Mouse (Mus musculus): ENCODE data around the gene Sccpdh. TPM values are rescaled to one million over a fixed set of nuclear protein-coding genes. Genes with fewer than 3 reads are reported as not detected.

Gene Sccpdh
- polyA plus RNA-seq, 1 experiment from 2014 or later, result 26.7 TPM

GRCm38 (mm10) chr1:179651224-179651623 is 16.8 kb upstream of the Sccpdh start:
- 88% methylated on average over 5 of the region's 5 CpGs for WGBS
- ATAC-seq (replicated peaks; ENCODE audit: low FRiP score), result no peak
- Histone ChIP-seq H3K9me3 (ENCODE audit: control insufficient read depth, low read length) (no peaks in the 10 kb centered on the region), H3K4me2 (no peak overlapping the region), H3K4me1 (replicated peaks; ENCODE audit: control insufficient read depth, insufficient read depth, low read length) (peaks cover 6% of the 10 kb centered on the region), H3K27ac (ENCODE audit: low read depth, low read length) (no peak overlapping the region), H3K9ac (ENCODE audit: low read depth, low read length) (no peak overlapping the region), H3K27me3 (replicated peaks; ENCODE audit: control insufficient read depth, insufficient read depth, low read length) (no peaks in the 10 kb centered on the region), H3K4me3 (ENCODE audit: low read depth, low read length) (no peak overlapping the region), H3K36me3 (ENCODE audit: control insufficient read depth, insufficient read depth, low read length) (no peaks in the 10 kb centered on the region)
- no peak for DNase-seq (ENCODE audit: low spot score)

GRCm38 (mm10) chr1:179663065-179663464 is 4.9 kb upstream of the Sccpdh start:
- no peak overlapping the region for H3K27ac ChIP-seq (ENCODE audit: low read depth, low read length)
- no peak overlapping the region for H3K9ac ChIP-seq (ENCODE audit: low read depth, low read length)
- WGBS, result 81% methylated on average over 5 of the region's 5 CpGs
- no peak overlapping the region for H3K4me2 ChIP-seq
- H3K36me3 ChIP-seq (ENCODE audit: control insufficient read depth, insufficient read depth, low read length), result no peaks in the 10 kb centered on the region
- H3K4me3 ChIP-seq (ENCODE audit: low read depth, low read length), result no peak overlapping the region
- no peak for ATAC-seq (replicated peaks; ENCODE audit: low FRiP score)
- H3K9me3 ChIP-seq (ENCODE audit: control insufficient read depth, low read length), result no peaks in the 10 kb centered on the region
- DNase-seq (ENCODE audit: low spot score), result no peak
- H3K4me1 ChIP-seq (replicated peaks; ENCODE audit: control insufficient read depth, insufficient read depth, low read length), result no peaks in the 10 kb centered on the region
- H3K27me3 ChIP-seq (replicated peaks; ENCODE audit: control insufficient read depth, insufficient read depth, low read length), result no peaks in the 10 kb centered on the region

- no peaks in the 10 kb centered on the region for H3K9me3 ChIP-seq (ENCODE audit: control insufficient read depth, low read length)
- WGBS, result 76% methylated on average over 4 of the region's 4 CpGs
- ATAC-seq (replicated peaks; ENCODE audit: low FRiP score) (no peak), DNase-seq (ENCODE audit: low spot score) (no peak)
- no peak overlapping the region for H3K9ac ChIP-seq (ENCODE audit: low read depth, low read length)
- H3K4me2 ChIP-seq, result no peak overlapping the region
- no peaks in the 10 kb centered on the region for H3K36me3 ChIP-seq (ENCODE audit: control insufficient read depth, insufficient read depth, low read length)
- no peaks in the 10 kb centered on the region for H3K27me3 ChIP-seq (replicated peaks; ENCODE audit: control insufficient read depth, insufficient read depth, low read length)
- H3K4me3 ChIP-seq (ENCODE audit: low read depth, low read length), result no peak overlapping the region
- H3K27ac ChIP-seq (ENCODE audit: low read depth, low read length), result no peak overlapping the region
- H3K4me1 ChIP-seq (replicated peaks; ENCODE audit: control insufficient read depth, insufficient read depth, low read length), result no peaks in the 10 kb centered on the region; the same call in 1 of the 2 replicates
Observed at GRCm38 (mm10) chr1:179664309-179664930, 3.6 kb upstream of the Sccpdh start.

- Histone ChIP-seq H3K27me3 (replicated peaks; ENCODE audit: control insufficient read depth, insufficient read depth, low read length) (no peaks in the 10 kb centered on the region), H3K36me3 (ENCODE audit: control insufficient read depth, insufficient read depth, low read length) (peaks cover 3% of the 10 kb centered on the region; the same call in 1 of the 2 replicates), H3K4me2 (no peak overlapping the region), H3K9me3 (ENCODE audit: control insufficient read depth, low read length) (no peaks in the 10 kb centered on the region), H3K4me3 (ENCODE audit: low read depth, low read length) (no peak overlapping the region), H3K4me1 (replicated peaks; ENCODE audit: control insufficient read depth, insufficient read depth, low read length) (no peaks in the 10 kb centered on the region; the same call in 1 of the 2 replicates), H3K9ac (ENCODE audit: low read depth, low read length) (no peak overlapping the region), H3K27ac (ENCODE audit: low read depth, low read length) (no peak overlapping the region)
- ATAC-seq (replicated peaks; ENCODE audit: low FRiP score) (no peak), DNase-seq (ENCODE audit: low spot score) (no peak)
- WGBS, result 73% methylated on average over 2 of the region's 2 CpGs
Observed at GRCm38 (mm10) chr1:179666971-179667370, 1.0 kb upstream of the Sccpdh start.

GRCm38 (mm10) chr1:179667450-179667849 is 560 bp upstream of the Sccpdh start:
- Histone ChIP-seq H3K9ac (ENCODE audit: low read depth, low read length) (peak overlapping the region; percentile 75; the same call in 1 of the 2 replicates), H3K4me2 (peak overlapping the region; percentile 98), H3K4me1 (replicated peaks; ENCODE audit: control insufficient read depth, insufficient read depth, low read length) (no peaks in the 10 kb centered on the region; the same call in 1 of the 2 replicates), H3K4me3 (ENCODE audit: low read depth, low read length) (peak overlapping the region; percentile 77), H3K27ac (ENCODE audit: low read depth, low read length) (peak overlapping the region; percentile 60; the same call in 1 of the 2 replicates), H3K27me3 (replicated peaks; ENCODE audit: control insufficient read depth, insufficient read depth, low read length) (no peaks in the 10 kb centered on the region), H3K9me3 (ENCODE audit: control insufficient read depth, low read length) (no peaks in the 10 kb centered on the region), H3K36me3 (ENCODE audit: control insufficient read depth, insufficient read depth, low read length) (peaks cover 3% of the 10 kb centered on the region; the same call in 1 of the 2 replicates)
- ATAC-seq (replicated peaks; ENCODE audit: low FRiP score), result no peak
- no peak for DNase-seq (ENCODE audit: low spot score)
- WGBS, result 28% methylated on average over 7 of the region's 7 CpGs

- DNase-seq (ENCODE audit: low spot score), result no peak
- no peaks in the 10 kb centered on the region for H3K9me3 ChIP-seq (ENCODE audit: control insufficient read depth, low read length)
- peak overlapping the region; percentile 77 for H3K4me3 ChIP-seq (ENCODE audit: low read depth, low read length)
- H3K27ac ChIP-seq (ENCODE audit: low read depth, low read length), result no peak overlapping the region; the same call in 1 of the 2 replicates
- no peak for ATAC-seq (replicated peaks; ENCODE audit: low FRiP score)
- 31% methylated on average over 12 of the region's 12 CpGs for WGBS
- no peaks in the 10 kb centered on the region; the same call in 1 of the 2 replicates for H3K4me1 ChIP-seq (replicated peaks; ENCODE audit: control insufficient read depth, insufficient read depth, low read length)
- H3K27me3 ChIP-seq (replicated peaks; ENCODE audit: control insufficient read depth, insufficient read depth, low read length), result no peaks in the 10 kb centered on the region
- peak overlapping the region; percentile 75 for H3K9ac ChIP-seq (ENCODE audit: low read depth, low read length)
- peaks cover 3% of the 10 kb centered on the region; the same call in 1 of the 2 replicates for H3K36me3 ChIP-seq (ENCODE audit: control insufficient read depth, insufficient read depth, low read length)
- peak overlapping the region; percentile 98 for H3K4me2 ChIP-seq
Observed at GRCm38 (mm10) chr1:179668836-179669537, 977 bp downstream of the Sccpdh start.

- Histone ChIP-seq H3K4me2 (no peak overlapping the region), H3K27ac (ENCODE audit: low read depth, low read length) (no peak overlapping the region), H3K36me3 (ENCODE audit: control insufficient read depth, insufficient read depth, low read length) (peaks cover 7% of the 10 kb centered on the region; the same call in 1 of the 2 replicates), H3K9me3 (ENCODE audit: control insufficient read depth, low read length) (no peaks in the 10 kb centered on the region), H3K4me3 (ENCODE audit: low read depth, low read length) (no peak overlapping the region), H3K27me3 (replicated peaks; ENCODE audit: control insufficient read depth, insufficient read depth, low read length) (no peaks in the 10 kb centered on the region), H3K9ac (ENCODE audit: low read depth, low read length) (no peak overlapping the region), H3K4me1 (replicated peaks; ENCODE audit: control insufficient read depth, insufficient read depth, low read length) (no peaks in the 10 kb centered on the region; the same call in 1 of the 2 replicates)
- ATAC-seq (replicated peaks; ENCODE audit: low FRiP score) (no peak), DNase-seq (ENCODE audit: low spot score) (no peak)
- WGBS, result 81% methylated on average over 3 of the region's 3 CpGs
Observed at GRCm38 (mm10) chr1:179674355-179674754, 6.3 kb downstream of the Sccpdh start.

GRCm38 (mm10) chr1:179677031-179677430 is 9.0 kb downstream of the Sccpdh start:
- ATAC-seq (replicated peaks; ENCODE audit: low FRiP score) (no peak), DNase-seq (ENCODE audit: low spot score) (no peak)
- Histone ChIP-seq H3K27ac (ENCODE audit: low read depth, low read length) (no peak overlapping the region), H3K9ac (ENCODE audit: low read depth, low read length) (no peak overlapping the region), H3K4me1 (replicated peaks; ENCODE audit: control insufficient read depth, insufficient read depth, low read length) (no peaks in the 10 kb centered on the region), H3K36me3 (ENCODE audit: control insufficient read depth, insufficient read depth, low read length) (peaks cover 4% of the 10 kb centered on the region; the same call in 1 of the 2 replicates), H3K4me3 (ENCODE audit: low read depth, low read length) (no peak overlapping the region), H3K4me2 (no peak overlapping the region), H3K9me3 (ENCODE audit: control insufficient read depth, low read length) (no peaks in the 10 kb centered on the region), H3K27me3 (replicated peaks; ENCODE audit: control insufficient read depth, insufficient read depth, low read length) (no peaks in the 10 kb centered on the region)
- WGBS, result 87% methylated on average over 2 of the region's 2 CpGs
